Mouse (Mus musculus) left cerebral cortex, postnatal 14 days (tissue): ENCODE results near the gene Aoah. TPM values are rescaled to one million over a fixed set of nuclear protein-coding genes. Genes with fewer than 3 reads are reported as not detected.

Experiments
- DNase-seq, 2 experiments: peaks; one replicate each; pipeline ENCODE4 v3.0.0; 2021 to 2022; ENCODE audit warnings: low spot score in 2 of 2, mixed read lengths in 1 of 2
- intact Hi-C: fragments of 180-260 bp; cut with DNase I; formaldehyde crosslinking; loops from one replicate; pipeline ENCODE4 v1.15.1; 2025
- total RNA-seq, 2 experiments: library from RNA; stranded (reverse); gene quantifications; 2 replicates each; pipeline ENCODE4 v1.2.3; 2021

Aoah gene
- total RNA-seq, 2 experiments from 2014 or later: 0.17 TPM; not detected in 1

DNA sequence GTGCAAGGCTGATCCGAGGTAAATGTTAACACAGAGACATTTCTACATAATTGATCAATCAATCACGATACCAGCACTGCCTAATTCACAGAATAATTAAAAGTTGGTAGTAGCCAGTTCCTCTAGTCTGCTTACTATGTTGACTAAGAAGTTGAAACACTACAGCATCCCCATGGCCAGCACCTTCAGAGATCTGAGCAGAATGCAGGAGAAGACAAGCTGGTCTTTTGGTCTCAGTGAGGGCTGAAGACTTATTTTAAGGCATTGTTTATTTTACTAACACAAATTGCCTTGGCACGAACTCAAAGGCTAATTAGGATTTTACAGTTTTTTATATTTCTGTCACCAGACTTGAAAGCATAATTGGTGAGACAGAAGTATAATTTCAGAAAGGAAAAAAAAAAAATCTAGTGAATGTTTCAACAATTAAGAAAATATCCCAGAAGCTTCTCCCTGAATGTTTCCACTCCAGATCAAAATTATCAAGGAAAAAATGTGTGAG lies 107.8 kb downstream of the Aoah start:
- peak in 1 of 2 experiments; percentile 6 for DNase-seq
- intact Hi-C loops: no loop called here

DNA sequence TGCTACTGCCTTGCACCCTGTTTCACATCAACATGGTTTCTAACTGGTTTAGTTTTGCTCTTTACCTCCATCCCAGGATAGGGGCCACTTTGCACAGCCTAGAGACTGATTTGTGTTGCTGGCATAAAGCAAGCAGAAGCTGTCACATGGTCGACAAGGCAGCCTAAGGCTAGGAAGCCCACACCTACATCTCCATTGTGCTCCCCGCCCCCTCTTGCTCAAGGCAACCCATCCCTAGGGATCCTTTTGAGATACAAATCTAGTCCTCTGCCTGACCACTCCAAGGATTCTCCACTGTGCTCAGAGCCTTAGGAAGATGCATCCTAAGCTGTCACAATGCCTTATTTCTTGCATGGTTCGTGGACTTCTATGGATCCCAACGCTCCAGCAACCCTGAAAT lies 110.2 kb downstream of the Aoah start:
- intact Hi-C loops: no loop called here

DNA sequence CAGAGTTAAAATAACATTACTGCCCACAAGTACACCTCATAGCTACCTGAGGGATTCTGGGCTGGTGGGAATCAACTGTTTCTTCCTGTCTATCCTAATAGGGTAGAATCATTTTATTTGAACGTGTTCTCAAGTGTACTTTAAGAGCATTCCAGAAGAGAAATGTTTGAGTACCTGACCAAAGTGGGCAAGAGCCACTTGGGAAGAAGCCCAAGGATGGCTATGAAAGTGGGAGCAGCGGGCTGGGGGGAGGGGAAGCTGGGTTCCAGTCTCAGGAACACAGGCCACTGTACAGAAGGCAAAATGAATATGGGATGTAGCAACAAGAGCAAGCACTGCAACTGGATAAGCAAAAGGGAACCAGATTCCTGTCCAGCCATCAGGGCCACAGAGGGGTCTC lies 111.3 kb downstream of the Aoah start:
- no peak for DNase-seq
- intact Hi-C loops: no loop called here

More for the DNA sequence above, 110.2 kb downstream of the Aoah start:
- DNase-seq: no peak

DNA sequence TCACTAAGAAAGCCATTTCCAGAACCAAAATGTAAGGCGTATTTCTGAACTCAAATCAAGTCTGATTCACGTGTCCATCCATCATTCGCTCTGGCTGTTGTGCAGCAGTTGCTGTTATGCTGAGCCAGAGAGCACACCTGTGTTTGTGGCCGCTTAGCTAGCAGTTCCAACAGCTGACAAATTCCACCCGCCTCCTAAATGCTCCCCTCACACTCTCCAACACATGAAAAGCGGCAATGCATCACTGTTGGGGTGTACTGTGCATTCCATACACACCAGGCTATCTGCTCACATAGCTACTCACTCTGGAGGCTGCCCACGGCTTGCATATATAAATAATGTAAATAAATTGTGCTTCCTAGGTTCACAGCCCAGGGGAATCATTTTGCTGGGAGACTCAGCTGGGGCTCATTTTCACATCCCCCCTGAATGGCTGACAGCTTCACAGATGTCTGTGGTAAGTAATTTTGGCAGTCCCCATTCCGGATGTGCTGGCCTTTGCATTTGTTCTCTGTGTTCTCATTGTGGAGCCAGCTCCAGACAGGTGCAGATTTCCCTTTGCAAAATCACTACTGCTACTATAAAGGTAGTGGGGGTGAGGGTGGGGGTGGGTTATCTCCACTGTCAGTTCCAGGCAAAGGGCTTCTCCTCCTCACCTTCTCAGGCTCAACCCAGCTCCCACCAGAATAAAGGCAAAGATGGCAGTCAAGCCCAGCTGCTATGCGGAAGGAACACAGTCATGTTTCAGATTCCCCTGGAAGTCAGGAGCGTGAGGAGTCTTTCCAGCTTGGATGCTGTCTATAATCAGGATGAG lies 123.0 kb downstream of the Aoah start:
- DNase-seq: no peak
- intact Hi-C loops: no loop called here

DNA sequence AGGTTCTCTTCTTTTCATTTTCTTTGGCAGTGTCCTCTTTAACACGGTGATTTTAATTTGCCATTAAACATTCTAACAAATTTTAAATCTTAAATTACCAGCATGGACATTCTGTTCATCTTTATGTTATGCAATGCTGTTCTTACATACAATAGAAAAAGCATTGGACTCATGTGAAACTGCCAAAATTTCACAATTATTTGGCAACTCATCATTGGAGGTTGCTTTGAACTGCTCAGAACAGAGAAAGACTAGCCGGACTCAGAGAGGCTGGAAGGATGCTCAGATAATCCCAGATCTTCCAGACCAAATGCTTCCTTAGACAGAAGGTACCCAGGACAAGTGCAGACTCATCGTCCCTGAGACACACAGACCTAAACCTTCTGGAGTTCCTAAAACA lies 126.5 kb downstream of the Aoah start:
- intact Hi-C loops: no loop called here
- DNase-seq: no peak

DNA sequence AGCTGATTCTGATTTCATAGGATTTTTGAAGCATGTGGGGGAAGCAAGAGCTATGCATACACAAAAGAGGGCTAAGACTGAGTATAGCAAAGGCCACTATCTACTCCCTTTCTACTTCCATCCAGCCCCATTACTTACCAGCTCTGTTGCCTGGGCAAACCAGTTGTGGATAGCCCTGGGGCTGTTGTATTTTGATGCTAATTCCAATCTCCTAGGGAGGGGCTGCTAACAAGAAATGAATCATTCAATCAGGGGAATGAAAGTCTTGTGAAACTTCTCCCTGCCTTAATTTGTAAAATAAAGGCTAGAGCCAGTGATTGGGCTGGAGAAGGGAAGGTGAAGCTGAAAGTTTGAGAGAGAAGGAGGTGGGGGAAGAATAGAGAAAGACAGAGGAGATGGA lies 142.1 kb downstream of the Aoah start:
- no peak for DNase-seq
- intact Hi-C loops: loop anchor here (5.0 kb wide), 1 partner anchor 624 kb away; no protein-coding TSS in a partner anchor

DNA sequence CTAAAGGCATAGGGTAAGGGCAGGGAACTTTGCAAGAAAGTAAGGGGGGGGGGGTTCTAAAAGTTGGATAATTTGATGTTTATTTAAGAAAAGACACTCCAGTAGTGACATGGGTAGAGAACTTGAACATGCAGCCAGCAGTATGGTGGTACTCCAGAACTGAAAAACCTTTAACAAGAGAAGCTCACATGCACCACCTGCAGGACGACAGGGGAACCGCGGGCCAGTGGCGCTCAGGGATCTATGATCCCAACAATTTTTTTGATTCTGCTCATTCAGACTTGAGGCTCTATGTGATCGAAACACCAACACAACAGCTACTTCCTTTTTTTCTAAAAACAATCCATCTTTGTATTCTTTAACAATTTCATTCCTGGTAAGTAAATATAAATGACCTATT lies 143.5 kb downstream of the Aoah start:
- DNase-seq: peak; percentile 25 to 60
- intact Hi-C loops: loop anchor here (5.0 kb wide), 1 partner anchor 625 kb away; no protein-coding TSS in a partner anchor

DNA sequence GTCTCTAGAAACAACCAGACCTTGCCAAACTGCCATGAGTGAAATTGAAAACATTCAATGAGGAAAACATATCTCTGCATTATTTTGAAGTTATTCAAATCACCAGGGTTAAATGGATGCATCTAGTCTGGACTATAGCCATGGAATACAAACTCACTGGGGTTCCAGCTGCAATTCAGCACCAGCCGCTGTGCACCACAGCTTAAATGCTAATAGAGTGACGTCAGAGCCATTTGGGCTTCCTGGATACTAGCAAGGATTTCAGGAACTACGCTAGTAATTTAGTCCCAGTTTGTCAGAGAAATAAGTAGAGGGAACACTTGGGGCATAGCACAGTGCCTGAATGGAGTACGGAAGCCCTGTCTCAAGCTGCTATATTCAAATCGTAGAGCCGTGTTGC lies 145.2 kb downstream of the Aoah start:
- intact Hi-C loops: loop anchor here (5.0 kb wide), 1 partner anchor 627 kb away; no protein-coding TSS in a partner anchor
- peak in 1 of 2 experiments; percentile 6 for DNase-seq

DNA sequence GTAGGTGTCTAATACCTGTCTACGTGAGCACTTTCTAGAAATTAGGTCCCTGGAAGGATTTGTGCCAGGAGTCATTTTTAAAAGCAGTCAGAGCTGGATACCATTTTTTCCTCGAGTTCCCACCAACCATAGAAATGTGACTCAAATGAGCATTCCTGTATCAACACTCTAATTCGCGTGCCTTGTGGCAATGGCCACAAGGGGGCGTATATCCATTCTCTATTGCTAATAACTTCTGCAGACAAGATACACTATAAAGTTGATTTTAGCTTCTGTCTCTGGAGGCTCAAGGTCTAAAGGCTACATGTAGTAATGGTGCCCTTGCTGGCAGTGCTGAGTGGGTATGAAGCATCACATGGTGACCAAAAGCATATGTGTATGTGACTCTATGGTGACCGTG lies 146.5 kb downstream of the Aoah start:
- intact Hi-C loops: no loop called here
- peak; percentile 8 to 23 for DNase-seq

DNA sequence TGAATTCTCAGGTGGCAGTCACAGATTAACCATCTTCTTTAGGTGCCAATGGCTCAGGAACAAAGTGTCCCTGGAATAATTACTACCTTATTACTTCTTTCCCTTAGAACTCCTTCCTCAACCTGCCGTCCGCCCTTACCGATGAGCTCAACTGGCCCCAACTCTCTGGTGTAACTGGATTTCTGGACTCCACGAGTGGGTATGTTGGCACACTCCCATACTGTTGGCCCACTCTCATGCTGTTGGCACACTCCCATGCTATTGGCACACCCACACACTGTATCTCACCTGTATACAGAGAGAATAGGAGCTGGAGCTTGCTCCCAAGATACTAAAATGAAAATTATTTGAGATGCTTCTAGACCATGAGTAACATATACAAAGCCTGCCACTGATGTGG lies 147.8 kb downstream of the Aoah start:
- intact Hi-C loops: no loop called here

DNA sequence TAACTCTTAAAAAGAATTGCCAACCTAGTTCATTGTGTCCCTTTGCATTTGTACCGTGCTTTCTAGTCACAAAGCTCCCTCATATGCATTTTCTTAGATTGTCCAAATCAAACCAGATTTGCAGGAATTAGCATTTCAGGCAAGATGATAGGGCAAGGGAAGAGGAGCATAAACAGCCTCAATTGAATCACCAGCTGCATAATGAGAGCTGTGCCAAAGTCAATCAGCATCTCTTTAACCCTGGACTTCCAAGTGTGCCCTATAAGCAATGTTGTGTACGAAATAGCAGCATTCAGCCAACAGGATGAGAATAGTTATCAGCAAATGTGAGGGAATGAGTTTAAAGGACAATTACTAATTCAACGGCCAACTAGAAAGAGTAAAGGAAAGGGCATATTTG lies 169.2 kb downstream of the Aoah start:
- DNase-seq: no peak
- intact Hi-C loops: no loop called here

More for the DNA sequence above, 147.8 kb downstream of the Aoah start:
- DNase-seq: no peak

DNA sequence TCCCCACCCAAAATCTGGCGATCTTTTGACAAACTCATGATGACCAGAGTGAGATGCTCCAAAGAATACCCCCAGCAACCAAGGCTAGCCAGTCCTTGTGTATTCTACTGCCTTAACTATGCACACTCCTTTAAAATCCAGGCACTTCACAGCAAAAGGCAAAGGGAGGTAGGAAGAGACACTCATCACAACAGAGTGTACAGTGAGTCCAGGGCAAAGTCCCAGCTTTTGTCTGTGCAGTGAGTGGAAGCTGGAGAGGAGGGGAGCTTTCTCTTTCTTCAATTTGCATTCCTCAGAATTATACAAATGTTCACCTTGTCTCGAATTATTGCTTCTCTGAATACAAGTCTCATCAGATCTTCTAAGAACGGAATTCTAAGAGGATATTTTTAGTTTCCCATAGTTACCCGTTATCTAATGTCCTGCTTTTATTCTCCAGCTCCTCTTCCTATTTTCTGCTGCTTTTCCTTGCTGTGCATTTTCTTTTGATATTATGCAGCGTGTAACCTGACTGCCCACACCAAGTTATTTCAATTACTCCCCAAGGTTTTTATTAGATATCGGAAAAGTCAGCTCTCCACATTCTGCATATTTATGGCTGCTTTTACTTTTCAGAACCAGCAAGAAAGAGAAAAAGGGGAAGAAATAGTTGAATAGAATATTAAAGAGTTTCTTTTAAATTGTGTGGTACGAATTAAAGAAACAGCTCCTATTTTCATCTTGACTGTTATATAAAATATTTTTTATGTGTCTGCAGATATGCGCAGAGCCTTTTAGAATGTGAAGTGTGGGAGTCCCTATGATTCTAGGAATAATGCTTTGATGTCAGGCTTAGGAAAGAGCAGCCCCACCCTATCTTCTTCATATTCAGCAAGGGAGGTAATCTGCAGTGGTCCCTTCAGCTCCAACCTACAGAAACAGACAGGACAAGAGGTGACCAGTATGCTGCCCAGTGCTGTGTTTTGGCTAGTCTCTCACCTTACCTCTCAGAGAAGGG lies 187.6 kb downstream of the Aoah start:
- intact Hi-C loops: no loop called here
- DNase-seq: no peak

DNA sequence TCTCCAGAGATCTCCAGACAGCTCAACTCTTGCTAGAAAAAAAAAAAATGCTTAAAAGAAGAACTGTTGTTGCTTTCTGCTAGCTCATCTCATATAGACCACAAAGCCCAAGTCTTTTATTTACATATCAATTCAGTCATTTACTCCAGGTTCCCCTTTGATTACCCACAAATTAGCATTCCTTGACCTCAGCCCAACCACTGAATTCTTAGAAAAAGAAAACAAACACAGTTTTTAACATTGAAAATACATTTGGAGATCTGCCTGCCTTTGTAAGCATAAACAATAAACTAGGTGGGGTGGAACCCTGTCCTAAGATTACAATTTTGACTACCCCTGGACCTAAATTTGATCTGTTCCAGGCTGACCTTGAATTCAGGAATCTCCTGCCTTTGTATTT lies 191.6 kb downstream of the Aoah start:
- DNase-seq: no peak
- intact Hi-C loops: no loop called here

DNA sequence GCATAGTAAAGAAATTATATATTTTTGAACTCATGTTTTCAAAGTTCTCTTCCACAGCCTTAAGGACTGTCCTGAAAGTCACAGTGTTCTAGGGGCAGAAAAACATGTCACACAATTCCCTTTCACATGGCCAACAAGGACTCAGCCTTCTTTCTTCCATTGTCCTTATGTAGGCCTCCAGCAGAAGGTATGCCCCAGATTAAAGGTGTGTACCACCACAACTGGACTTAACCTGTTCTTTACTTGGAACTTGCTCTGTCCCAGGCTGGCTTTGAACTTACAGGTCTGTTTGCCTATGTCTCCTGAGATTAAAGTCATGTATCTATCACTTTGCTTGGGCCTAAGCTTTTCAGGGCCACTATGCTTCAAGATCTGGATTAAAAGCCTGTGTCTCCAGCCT lies 192.0 kb downstream of the Aoah start:
- intact Hi-C loops: no loop called here
- DNase-seq: no peak

DNA sequence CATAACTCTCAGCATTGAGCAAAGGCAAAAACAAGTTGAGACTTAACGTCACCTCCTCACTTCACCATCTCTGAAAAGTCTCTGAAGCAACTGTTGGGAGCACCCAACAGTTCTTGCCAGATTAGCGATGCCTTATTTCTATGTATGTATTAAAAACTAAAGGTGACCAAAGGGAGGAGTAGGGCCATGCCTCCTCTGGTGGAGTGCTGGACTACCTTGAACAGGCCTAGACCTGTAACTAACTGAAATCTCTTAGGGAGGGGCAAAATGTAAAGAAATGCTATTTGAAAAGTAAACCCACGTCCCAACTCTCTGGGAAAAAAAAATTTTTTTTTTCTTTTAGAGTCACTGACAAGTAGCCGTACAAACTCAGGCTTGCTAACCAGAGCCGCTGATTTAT lies 211.3 kb downstream of the Aoah start:
- intact Hi-C loops: no loop called here
- no peak for DNase-seq

DNA sequence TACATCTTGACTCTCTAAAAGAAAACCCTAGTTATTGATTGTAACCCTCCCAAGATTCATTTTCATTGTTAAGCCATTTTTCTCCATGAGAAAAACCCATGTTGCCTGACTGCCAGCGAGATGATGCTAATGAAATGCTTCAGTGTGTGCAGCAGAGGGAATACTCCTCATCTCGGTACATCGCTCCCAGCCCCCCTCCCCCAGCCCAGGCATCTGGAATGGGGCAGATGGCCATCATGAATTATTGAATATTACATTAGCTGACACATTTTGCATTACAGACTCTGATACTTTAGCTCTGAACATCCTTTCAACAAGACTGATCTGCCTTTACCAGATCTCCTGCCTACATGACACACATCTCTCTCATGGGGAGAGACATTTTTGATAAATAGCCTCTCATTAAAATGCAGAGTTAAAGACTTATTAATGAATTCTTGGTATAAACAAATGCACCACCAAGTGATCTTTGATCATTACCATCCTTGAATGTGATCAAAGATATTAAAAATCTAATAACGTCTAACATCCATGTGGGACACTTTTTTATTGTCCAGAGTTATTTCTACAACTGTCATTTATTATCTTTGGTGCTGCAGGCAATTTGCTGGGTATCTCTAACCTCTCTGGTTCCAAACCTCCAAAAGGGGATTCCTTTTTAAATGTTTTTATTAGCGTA lies 211.9 kb downstream of the Aoah start:
- no peak for DNase-seq
- intact Hi-C loops: no loop called here

DNA sequence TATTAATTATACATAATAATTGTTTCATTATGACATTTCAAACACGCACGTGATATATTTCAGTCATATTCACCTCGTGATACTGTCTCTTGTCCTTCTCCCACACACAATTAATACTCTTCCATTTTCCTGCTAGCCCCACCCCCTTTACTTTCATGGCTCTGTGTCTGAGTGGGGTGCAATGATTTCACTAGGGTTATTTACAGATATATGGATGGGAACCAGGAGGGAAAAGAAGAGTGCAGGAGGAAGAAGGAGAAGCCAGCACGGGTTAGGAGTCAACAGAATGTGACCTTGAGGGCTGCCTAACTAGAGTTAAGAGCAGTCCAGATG lies 212.4 kb downstream of the Aoah start:
- no peak for DNase-seq
- intact Hi-C loops: no loop called here

DNA sequence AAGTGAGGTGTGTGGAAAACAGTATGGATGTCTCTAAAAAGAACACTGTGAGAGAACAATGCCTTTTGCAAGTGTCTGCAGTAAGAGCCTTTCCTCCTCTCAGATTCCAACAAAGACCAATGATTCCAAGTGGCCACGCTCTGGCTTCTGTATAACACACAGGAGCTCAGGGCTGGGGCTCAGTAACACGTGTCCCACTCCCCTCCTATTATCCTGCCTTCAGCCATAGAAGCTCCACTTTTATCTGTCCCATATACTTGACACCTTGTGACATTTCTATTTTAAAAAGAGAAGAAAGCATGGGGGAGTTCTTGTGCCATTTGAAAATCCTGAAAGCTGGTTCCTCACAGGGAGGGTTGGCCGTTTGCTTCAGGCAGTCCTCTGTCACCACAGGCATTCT lies 219.7 kb downstream of the Aoah start:
- intact Hi-C loops: no loop called here

DNA sequence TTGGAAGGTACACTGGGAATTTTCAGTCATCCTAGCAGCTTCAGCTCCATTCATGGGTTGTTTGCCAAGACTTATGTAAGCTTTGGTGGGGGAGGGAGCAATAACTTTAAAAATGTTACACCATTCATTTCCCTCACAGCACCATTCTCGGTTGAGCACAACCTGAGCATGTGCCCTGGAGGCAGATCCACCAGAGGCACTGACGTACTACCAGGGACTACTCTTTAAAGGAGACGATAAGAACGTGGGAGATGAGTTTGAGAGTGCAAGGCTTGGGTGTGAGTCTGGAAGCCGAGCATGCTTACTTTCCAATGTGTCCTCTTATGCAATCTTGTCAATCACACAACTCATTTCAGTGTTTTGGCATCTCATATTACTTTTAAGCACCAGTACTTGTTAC lies 230.9 kb downstream of the Aoah start:
- no peak for DNase-seq
- intact Hi-C loops: no loop called here

More for the DNA sequence above, 219.7 kb downstream of the Aoah start:
- DNase-seq: no peak

DNA sequence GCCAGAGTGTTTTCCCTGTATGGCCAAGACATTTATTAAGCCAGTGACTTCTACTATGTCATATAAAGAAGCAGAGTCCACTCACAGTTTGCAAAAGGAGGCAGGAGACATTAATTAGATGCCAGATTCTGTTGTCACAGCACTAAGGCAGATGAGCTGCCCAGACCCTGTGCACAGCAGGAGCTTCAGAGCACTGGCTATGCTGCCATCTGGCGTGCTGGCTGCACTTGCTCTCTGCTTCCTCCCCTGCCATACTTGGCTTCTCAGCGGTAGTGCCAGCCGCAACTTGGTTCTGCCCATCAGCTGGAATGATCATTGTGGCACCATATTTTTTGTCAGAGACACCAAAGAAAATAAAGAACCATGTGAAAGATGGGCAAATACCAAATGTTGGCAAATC lies 239.3 kb downstream of the Aoah start:
- intact Hi-C loops: loop anchor here (1.0 to 10.0 kb wide), 2 partner anchors 428 to 722 kb away; no protein-coding TSS in a partner anchor

More for the DNA sequence above, 239.3 kb downstream of the Aoah start:
- peak; percentile 26 to 31 for DNase-seq
